Mouse (Mus musculus) thymus, adult 2 months (tissue): ENCODE measurements around the gene Rbbp6.

Experiments used
- CTCF ChIP-seq: fragments of 200-500 bp; IDR thresholded peaks from 2 replicates; pipeline ENCODE4 v1.5.1; 2012; ENCODE audit warnings: mild to moderate bottlenecking, control low read depth, low read length, moderate library complexity, borderline replicate concordance; ENCODE audit not compliant: control insufficient read depth, poor library complexity, insufficient read depth; ENCODE audit errors: extremely low read depth
- POLR2A ChIP-seq: fragments of 200-500 bp; IDR thresholded peaks from 2 replicates; pipeline ENCODE4 v1.6.1; 2012; ENCODE audit warnings: mild to moderate bottlenecking, low read length, control low read depth, moderate library complexity; ENCODE audit not compliant: control insufficient read depth, poor library complexity, insufficient read depth; ENCODE audit errors: extremely low read depth

GRCm38 (mm10) chr7:122951464-122951863 is 14.0 kb upstream of the Rbbp6 start:
- TF ChIP-seq CTCF (no peak), POLR2A (no peak)
